Mouse (Mus musculus): ENCODE measurements around the gene Tmcc3. TPM values are rescaled to one million over a fixed set of nuclear protein-coding genes. Genes with fewer than 3 reads are reported as not detected.

Gene Tmcc3
- polyA plus RNA-seq (2014; fragmentation: Illumina TruSeq; extraction: RNeasy Lipid Tissue Mini Kit (QIAGEN cat#74804); ENCODE audit: low read depth, low replicate concordance): 21.0 TPM

GRCm38 (mm10) chr10:94311511-94312006, at the start of gene Tmcc3:
Gene Tmcc3 (plus strand): TSS chr10:94311949.

GRCm38 (mm10) chr10:94298471-94298870, 13.3 kb upstream of the Tmcc3 start, which contains the start of gene Gm4792:
Gene Gm4792 (minus strand): TSS chr10:94298703.

Other genes starting within 250 kb of the Tmcc3 start
- 4.8 TPM for gene Nr2c1, start 163.9 kb upstream of the Tmcc3 start, polyA plus RNA-seq (2014; fragmentation: Illumina TruSeq; extraction: RNeasy Lipid Tissue Mini Kit (QIAGEN cat#74804); ENCODE audit: low read depth, low replicate concordance)
- 1,061 TPM for gene Ndufa12, start 113.2 kb upstream of the Tmcc3 start, polyA plus RNA-seq (2014; fragmentation: Illumina TruSeq; extraction: RNeasy Lipid Tissue Mini Kit (QIAGEN cat#74804); ENCODE audit: low read depth, low replicate concordance)
- not detected for gene Gm4792, start 13.2 kb upstream of the Tmcc3 start, polyA plus RNA-seq (2014; fragmentation: Illumina TruSeq; extraction: RNeasy Lipid Tissue Mini Kit (QIAGEN cat#74804); ENCODE audit: low read depth, low replicate concordance)

All from heart, adult 10 weeks (tissue).